Mouse (Mus musculus) MEL (cell line): ENCODE results near the gene Sycp2. TPM values are rescaled to one million over a fixed set of nuclear protein-coding genes. Genes with fewer than 3 reads are reported as not detected.

Source experiments
- DNase-seq: peaks from one replicate; pipeline ENCODE4 v3.0.0; 2011; ENCODE audit warnings: low read depth, low spot score
- H3K27ac ChIP-seq: 2 replicates; pipeline ENCODE4 v1.5.1; 2012; ENCODE audit warnings: low read depth, mild to moderate bottlenecking, control low read depth, low read length, moderate library complexity; ENCODE audit not compliant: control insufficient read depth
- H3K27me3 ChIP-seq, 2 experiments: fragments of 150-350 bp in 1 of 2; sonication (generic) in 1 of 2; 2 replicates each; pipeline ENCODE4 v1.6.1; 2012; ENCODE audit warnings: low read length in 2 of 2, mild to moderate bottlenecking in 2 of 2, improper control_type of control experiment in 1 of 2, moderate library complexity in 1 of 2; ENCODE audit not compliant: insufficient read depth in 2 of 2, control insufficient read depth in 1 of 2
- H3K36me3 ChIP-seq, 2 experiments: 2 replicates each; pipeline ENCODE4 v1.6.1; 2012 to 2014; ENCODE audit warnings: low read length in 2 of 2, improper control_type of control experiment in 1 of 2, inconsistent platforms in 1 of 2, mild to moderate bottlenecking in 1 of 2; ENCODE audit not compliant: insufficient read depth in 2 of 2, control insufficient read depth in 1 of 2
- H3K4me1 ChIP-seq, 2 experiments: fragments of 150-350 bp in 1 of 2; sonication (generic) in 1 of 2; 2 replicates each; pipeline ENCODE4 v1.6.1; 2012; ENCODE audit warnings: low read length in 2 of 2, improper control_type of control experiment in 1 of 2, mild to moderate bottlenecking in 1 of 2; ENCODE audit not compliant: insufficient read depth in 2 of 2, control insufficient read depth in 1 of 2
- H3K4me3 ChIP-seq, 2 experiments: fragments of 150-350 bp in 1 of 2; sonication (generic) in 1 of 2; 2 replicates each; pipeline ENCODE4 v1.5.1; 2012; ENCODE audit warnings: low read depth in 2 of 2, low read length in 2 of 2, mild to moderate bottlenecking in 2 of 2, moderate library complexity in 2 of 2, control low read depth in 1 of 2, improper control_type of control experiment in 1 of 2; ENCODE audit not compliant: control insufficient read depth in 1 of 2, insufficient read depth in 1 of 2
- H3K79me2 ChIP-seq: 2 replicates; pipeline ENCODE4 v1.6.1; 2012; ENCODE audit warnings: mild to moderate bottlenecking, low read length, moderate library complexity; ENCODE audit not compliant: control insufficient read depth, poor library complexity, insufficient read depth
- H3K9ac ChIP-seq: 2 replicates; pipeline ENCODE4 v1.6.1; 2012; ENCODE audit warnings: low read depth, mild to moderate bottlenecking, control low read depth, low read length, moderate library complexity; ENCODE audit not compliant: control insufficient read depth, poor library complexity, severe bottlenecking
- H3K9me3 ChIP-seq: fragments of 150-350 bp; sonication (generic); replicated peaks from 2 replicates; pipeline ENCODE4 v1.6.1; 2012; ENCODE audit warnings: mild to moderate bottlenecking, low read length, improper control_type of control experiment, moderate library complexity; ENCODE audit not compliant: insufficient read depth
- CHD2 ChIP-seq: IDR thresholded peaks from 2 replicates; pipeline ENCODE4 v1.6.1; 2011; ENCODE audit warnings: low read length, improper control_type of control experiment
- E2F4 ChIP-seq: IDR thresholded peaks from 2 replicates; pipeline ENCODE4 v1.6.1; 2011; ENCODE audit warnings: low read depth, low read length, improper control_type of control experiment, borderline replicate concordance
- ELF1 ChIP-seq: IDR thresholded peaks from 2 replicates; pipeline ENCODE4 v1.6.1; 2014; ENCODE audit warnings: low read depth, mild to moderate bottlenecking, inconsistent platforms, low read length, improper control_type of control experiment, moderate library complexity
- EP300 ChIP-seq, 2 experiments: IDR thresholded peaks; 2 replicates each; pipeline ENCODE4 v1.6.1; 2011; ENCODE audit warnings: improper control_type of control experiment in 2 of 2, low read length in 2 of 2, low read depth in 1 of 2, mild to moderate bottlenecking in 1 of 2
- ETS1 ChIP-seq: IDR thresholded peaks from 2 replicates; pipeline ENCODE4 v1.6.1; 2012; ENCODE audit warnings: low read depth, mild to moderate bottlenecking, inconsistent platforms, low read length, improper control_type of control experiment, moderate library complexity
- GABPA ChIP-seq: IDR thresholded peaks from 2 replicates; pipeline ENCODE4 v1.6.1; 2012; ENCODE audit warnings: low read depth, mild to moderate bottlenecking, inconsistent platforms, low read length, improper control_type of control experiment, moderate library complexity
- HCFC1 ChIP-seq: IDR thresholded peaks from 2 replicates; pipeline ENCODE4 v1.6.1; 2012; ENCODE audit warnings: low read depth, mild to moderate bottlenecking, inconsistent platforms, low read length, improper control_type of control experiment, moderate library complexity
- MAZ ChIP-seq: IDR thresholded peaks from 2 replicates; pipeline ENCODE4 v1.6.1; 2012; ENCODE audit warnings: low read depth, mild to moderate bottlenecking, inconsistent platforms, low read length, improper control_type of control experiment
- MEF2A ChIP-seq: IDR thresholded peaks from 2 replicates; pipeline ENCODE4 v1.6.1; 2014; ENCODE audit warnings: low read depth, mild to moderate bottlenecking, inconsistent platforms, low read length, improper control_type of control experiment; ENCODE audit not compliant: poor library complexity, insufficient replicate concordance, severe bottlenecking; ENCODE audit errors: extremely low read depth
- MXI1 ChIP-seq: IDR thresholded peaks from 2 replicates; pipeline ENCODE4 v1.6.1; 2011; ENCODE audit warnings: mild to moderate bottlenecking, low read depth, low read length, improper control_type of control experiment
- MYC ChIP-seq: IDR thresholded peaks from 2 replicates; pipeline ENCODE4 v1.6.1; 2011; ENCODE audit warnings: low read depth, mild to moderate bottlenecking, low read length, improper control_type of control experiment, moderate library complexity
- NRF1 ChIP-seq: IDR thresholded peaks from 2 replicates; pipeline ENCODE4 v1.6.1; 2014; ENCODE audit warnings: low read depth, mild to moderate bottlenecking, inconsistent platforms, low read length, improper control_type of control experiment, moderate library complexity; ENCODE audit not compliant: poor library complexity, insufficient read depth, severe bottlenecking
- POLR2A ChIP-seq, 2 experiments: IDR thresholded peaks; 2 replicates each; pipeline ENCODE4 v1.6.1; 2011 to 2012; ENCODE audit warnings: low read length in 2 of 2, mild to moderate bottlenecking in 2 of 2, control low read depth in 1 of 2, improper control_type of control experiment in 1 of 2, low read depth in 1 of 2, moderate library complexity in 1 of 2; ENCODE audit not compliant: control insufficient read depth in 1 of 2, insufficient read depth in 1 of 2, poor library complexity in 1 of 2
- POLR2AphosphoS5 ChIP-seq: IDR thresholded peaks from 2 replicates; pipeline ENCODE4 v1.6.1; 2012; ENCODE audit warnings: low read depth, borderline replicate concordance, mild to moderate bottlenecking, inconsistent platforms, low read length, moderate library complexity, mixed read lengths
- RAD21 ChIP-seq: IDR thresholded peaks from 2 replicates; pipeline ENCODE4 v1.6.1; 2011; ENCODE audit warnings: mild to moderate bottlenecking, low read depth, low read length, improper control_type of control experiment
- SIN3A ChIP-seq: IDR thresholded peaks from 2 replicates; pipeline ENCODE4 v1.6.1; 2012; ENCODE audit warnings: low read length, improper control_type of control experiment, inconsistent platforms
- SMC3 ChIP-seq: IDR thresholded peaks from 2 replicates; pipeline ENCODE4 v1.6.1; 2011; ENCODE audit warnings: low read depth, low read length, improper control_type of control experiment
- TAL1 ChIP-seq: IDR thresholded peaks from 2 replicates; pipeline ENCODE4 v1.6.1; 2012; ENCODE audit warnings: mild to moderate bottlenecking, inconsistent platforms, low read length, moderate library complexity, mixed read lengths
- TBP ChIP-seq: IDR thresholded peaks from 2 replicates; pipeline ENCODE4 v1.8.0; 2011; ENCODE audit warnings: low read depth, low read length, improper control_type of control experiment
- UBTF ChIP-seq: IDR thresholded peaks from 2 replicates; pipeline ENCODE4 v1.6.1; 2012; ENCODE audit warnings: low read depth, mild to moderate bottlenecking, inconsistent platforms, low read length, improper control_type of control experiment, moderate library complexity, borderline replicate concordance; ENCODE audit not compliant: insufficient read depth
- USF1 ChIP-seq: IDR thresholded peaks from 2 replicates; pipeline ENCODE4 v1.6.1; 2014; ENCODE audit warnings: low read depth, mild to moderate bottlenecking, inconsistent platforms, low read length, improper control_type of control experiment, moderate library complexity
- ZC3H11A ChIP-seq: IDR thresholded peaks from 2 replicates; pipeline ENCODE4 v1.6.1; 2012; ENCODE audit warnings: low read depth, mild to moderate bottlenecking, inconsistent platforms, low read length, improper control_type of control experiment
- polyA plus RNA-seq, 2 experiments: library from polyadenylated mRNA; stranded (reverse) in 1 of 2; unstranded in 1 of 2; fragments of >175 nt in 1 of 2; fragments of >200 nt in 1 of 2; gene quantifications; 2 replicates each; pipeline versions ENCODE4 v1.2.1 to v1.2.4; 2012; ENCODE audit warnings: low replicate concordance in 2 of 2, low read depth in 1 of 2; ENCODE audit not compliant: insufficient read length in 2 of 2, insufficient read depth in 1 of 2, missing spikeins in 1 of 2
- total RNA-seq: library from RNA; depleted of rRNA; stranded (reverse); fragments of 300-350 nt; gene quantifications from 2 replicates; pipeline ENCODE4 v1.2.3, GENCODE M21; 2012

Sycp2 gene
- total and polyA plus RNA-seq, 3 experiments: not detected

DNA sequence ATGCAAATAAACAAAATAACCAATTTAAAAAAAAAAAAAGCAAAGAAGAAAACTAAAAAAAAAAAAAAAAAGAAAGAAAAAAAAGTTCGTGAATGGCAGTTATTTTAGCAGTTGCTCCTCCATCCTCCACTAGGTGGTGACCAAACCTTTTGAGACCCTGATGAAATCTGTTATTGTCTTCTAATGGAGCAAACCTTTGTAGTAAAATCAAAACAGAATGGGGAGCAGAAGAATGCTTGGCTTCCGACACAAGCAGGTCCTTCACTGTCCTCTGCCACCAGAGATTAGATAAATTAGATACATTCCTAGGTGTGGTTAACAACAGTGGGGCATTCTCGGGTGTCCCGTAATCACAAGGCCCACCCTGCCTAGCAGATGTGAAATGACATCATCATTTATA lies 18.7 kb upstream of the Sycp2 start:
- H3K27ac ChIP-seq: no peak overlapping the region
- no peak overlapping the region for H3K9ac ChIP-seq
- H3K4me3 ChIP-seq: no peak overlapping the region
- no peaks in the 10 kb centered on the region for H3K27me3 ChIP-seq
- no peak for DNase-seq
- H3K4me1 ChIP-seq: no peaks in the 10 kb centered on the region
- H3K9me3 ChIP-seq: no peaks in the 10 kb centered on the region
- TF ChIP-seq HCFC1 (no peak), MYC (no peak), RAD21 (peak; percentile 10; the same call in 1 of the 2 replicates), GABPA (no peak), MEF2A (no peak)
- no peaks in the 10 kb centered on the region for H3K36me3 ChIP-seq
- no peaks in the 10 kb centered on the region for H3K79me2 ChIP-seq

DNA sequence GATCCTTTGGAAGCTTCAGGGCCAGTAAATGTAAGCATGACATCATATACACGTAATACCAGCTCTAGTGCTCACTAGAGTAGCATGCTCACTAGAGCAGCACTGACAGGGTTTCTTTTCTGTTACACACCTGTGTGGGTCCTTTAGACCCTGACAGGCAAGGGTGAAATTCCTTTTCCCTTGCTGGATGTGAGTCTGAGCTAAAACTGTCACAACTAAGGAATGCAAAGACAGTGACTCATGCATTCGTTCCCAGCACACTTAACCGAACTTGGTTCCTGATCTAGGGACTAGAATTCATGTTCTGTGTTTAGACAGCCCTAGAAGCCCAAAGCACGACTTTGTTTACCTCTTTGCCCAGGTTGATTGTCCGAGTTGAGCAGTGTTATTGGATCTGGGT lies 15.7 kb upstream of the Sycp2 start:
- TF ChIP-seq UBTF (no peak), ZC3H11A (no peak), MAZ (no peak), ELF1 (no peak), POLR2A (IDR thresholded peaks at IDR 0.05; ENCODE audit: control insufficient read depth in 1 of 2, insufficient read depth in 1 of 2, low read depth in 1 of 2, low read length in 2 of 2, poor library complexity in 1 of 2) (no peak), USF1 (no peak), EP300 (IDR thresholded peaks at IDR 0.05; ENCODE audit: low read depth in 1 of 2, low read length in 2 of 2) (no peak), NRF1 (no peak), TAL1 (no peak), TBP (no peak), CHD2 (no peak), SMC3 (no peak), POLR2AphosphoS5 (no peak), ETS1 (no peak), E2F4 (no peak), MXI1 (no peak), SIN3A (no peak)
- Histone ChIP-seq H3K27me3 (no peaks in the 10 kb centered on the region), H3K4me3 (no peak overlapping the region), H3K79me2 (no peaks in the 10 kb centered on the region), H3K9ac (no peak overlapping the region), H3K36me3 (no peaks in the 10 kb centered on the region), H3K4me1 (no peaks in the 10 kb centered on the region), H3K9me3 (no peaks in the 10 kb centered on the region), H3K27ac (no peak overlapping the region)
- no peak for DNase-seq
